Mouse (Mus musculus) ES-E14 (cell line): Measurements from ENCODE around the gene Hnf1b.

ENCODE experiments used
- HCFC1 ChIP-seq: IDR thresholded peaks from 2 replicates; pipeline ENCODE4 v1.6.1; 2012; ENCODE audit warnings: low read length, inconsistent platforms, borderline replicate concordance; ENCODE audit not compliant: insufficient read depth
- MAFK ChIP-seq: IDR thresholded peaks from 2 replicates; pipeline ENCODE4 v1.6.1; 2014; ENCODE audit warnings: mild to moderate bottlenecking, low read depth, low read length, inconsistent platforms; ENCODE audit not compliant: insufficient read depth
- ZC3H11A ChIP-seq: IDR thresholded peaks from 2 replicates; pipeline ENCODE4 v1.6.1; 2012; ENCODE audit warnings: low read depth, mild to moderate bottlenecking, inconsistent platforms, low read length, borderline replicate concordance
- ZNF384 ChIP-seq: IDR thresholded peaks from 2 replicates; pipeline ENCODE4 v1.6.1; 2012; ENCODE audit warnings: low read depth, low read length, inconsistent platforms

- TF ChIP-seq ZNF384 (no peak), ZC3H11A (no peak), MAFK (no peak), HCFC1 (no peak)
Measured at GRCm38 (mm10) chr11:83883812-83884211, 33.9 kb downstream of the Hnf1b start.
